Mouse (Mus musculus) C2C12 (cell line): ENCODE results near the gene Mal. TPM values are rescaled to one million over a fixed set of nuclear protein-coding genes. Genes with fewer than 3 reads are reported as not detected.

Source experiments
- H3K27me3 ChIP-seq: one replicate; pipeline ENCODE4 v1.6.1; 2011; ENCODE audit not compliant: control insufficient read depth, insufficient read depth, insufficient read length
- H3K36me3 ChIP-seq: one replicate; pipeline ENCODE4 v1.6.1; 2011; ENCODE audit not compliant: control insufficient read depth, insufficient read depth
- H3K4me3 ChIP-seq: one replicate; pipeline ENCODE4 v1.5.1; 2011; ENCODE audit warnings: mild to moderate bottlenecking, control low read depth; ENCODE audit not compliant: poor library complexity, insufficient read depth, severe bottlenecking
- H3K79me2 ChIP-seq: one replicate; pipeline ENCODE4 v1.6.1; 2011; ENCODE audit not compliant: control insufficient read depth, insufficient read depth
- H3K79me3 ChIP-seq: one replicate; pipeline ENCODE4 v1.6.1; 2011; ENCODE audit warnings: low read depth, control low read depth
- H3ac ChIP-seq: one replicate; pipeline ENCODE3; 2011; ENCODE audit warnings: low read depth; ENCODE audit not compliant: control insufficient read depth, insufficient read length
- CEBPB ChIP-seq: IDR thresholded peaks from one replicate; pipeline ENCODE4 v1.6.1; 2011; ENCODE audit warnings: low read depth, mild to moderate bottlenecking, control low read depth, moderate library complexity
- CTCF ChIP-seq: IDR thresholded peaks from one replicate; pipeline ENCODE4 v1.5.1; 2011; ENCODE audit not compliant: control insufficient read depth, insufficient read depth, insufficient read length
- FOSL1 ChIP-seq: IDR thresholded peaks from one replicate; pipeline ENCODE4 v1.8.0; 2011; ENCODE audit warnings: mild to moderate bottlenecking, low read length; ENCODE audit not compliant: poor library complexity, insufficient read depth, severe bottlenecking
- MAX ChIP-seq: IDR thresholded peaks from one replicate; pipeline ENCODE4 v1.6.1; 2011; ENCODE audit warnings: mild to moderate bottlenecking, control low read depth
- MYOD1 ChIP-seq: IDR thresholded peaks from one replicate; pipeline ENCODE4 v1.6.1; 2011; ENCODE audit warnings: low read depth; ENCODE audit not compliant: control insufficient read depth, insufficient read length
- MYOG ChIP-seq: IDR thresholded peaks from one replicate; pipeline ENCODE4 v1.6.1; 2011; ENCODE audit not compliant: control insufficient read depth, insufficient read length; ENCODE audit errors: extremely low read depth
- USF1 ChIP-seq: IDR thresholded peaks from one replicate; pipeline ENCODE4 v1.6.1; 2011; ENCODE audit warnings: low read depth, mild to moderate bottlenecking, control low read depth, moderate library complexity
- polyA plus RNA-seq: library from polyadenylated mRNA; unstranded; fragments of >200 nt; fragmentation: generic; extraction: Trizol; gene quantifications from one replicate; pipeline ENCODE4 v1.2.1, GENCODE M21; 2012; ENCODE audit warnings: missing spikeins

Mal gene
- polyA plus RNA-seq, 1 experiment = 0.12 TPM

GRCm38 (mm10) chr2:127649921-127650320, 6.6 kb downstream of the Mal start:
- no peak overlapping the region for H3ac ChIP-seq
- H3K36me3 ChIP-seq = no peaks in the 10 kb centered on the region
- H3K27me3 ChIP-seq = peaks cover 55% of the 10 kb centered on the region
- no peaks in the 10 kb centered on the region for H3K79me2 ChIP-seq
- no peak overlapping the region for H3K4me3 ChIP-seq
- TF ChIP-seq MYOG (no peak), MAX (peak; percentile 25), FOSL1 (no peak)
- H3K79me3 ChIP-seq = no peaks in the 10 kb centered on the region

DNA sequence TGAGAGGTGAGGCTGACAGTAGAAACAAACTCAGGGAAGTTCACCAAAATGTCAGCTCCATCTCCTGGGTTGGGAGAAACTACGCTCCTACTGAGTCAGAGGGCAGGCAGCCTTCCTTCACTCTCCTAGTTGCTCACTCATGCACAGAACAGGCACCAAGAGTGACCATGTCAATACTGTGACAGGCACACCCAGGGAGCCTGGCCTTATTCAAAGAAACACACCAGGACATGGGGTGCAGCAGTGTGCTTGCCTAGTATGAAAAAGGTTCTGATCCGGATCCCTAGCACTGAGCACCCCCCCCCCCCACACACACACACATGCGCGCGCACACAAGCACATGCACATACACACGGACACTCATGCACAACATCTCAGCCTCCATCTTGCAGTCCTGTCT, 8.3 kb downstream of the Mal start:
- H3K36me3 ChIP-seq = no peaks in the 10 kb centered on the region
- H3ac ChIP-seq = no peak overlapping the region
- H3K79me3 ChIP-seq = no peaks in the 10 kb centered on the region
- H3K4me3 ChIP-seq = no peak overlapping the region
- no peaks in the 10 kb centered on the region for H3K79me2 ChIP-seq
- H3K27me3 ChIP-seq = peaks cover 42% of the 10 kb centered on the region
- TF ChIP-seq CEBPB (no peak), MAX (no peak), CTCF (no peak), MYOG (no peak), MYOD1 (no peak), USF1 (no peak), FOSL1 (no peak)

- no peak overlapping the region for H3K4me3 ChIP-seq
- TF ChIP-seq MAX (peak; percentile 17), MYOD1 (no peak), CTCF (no peak), FOSL1 (no peak), MYOG (no peak), USF1 (peak; percentile 13)
These were observed 9.6 kb downstream of the Mal start for GRCm38 (mm10) chr2:127646875-127647274.

DNA sequence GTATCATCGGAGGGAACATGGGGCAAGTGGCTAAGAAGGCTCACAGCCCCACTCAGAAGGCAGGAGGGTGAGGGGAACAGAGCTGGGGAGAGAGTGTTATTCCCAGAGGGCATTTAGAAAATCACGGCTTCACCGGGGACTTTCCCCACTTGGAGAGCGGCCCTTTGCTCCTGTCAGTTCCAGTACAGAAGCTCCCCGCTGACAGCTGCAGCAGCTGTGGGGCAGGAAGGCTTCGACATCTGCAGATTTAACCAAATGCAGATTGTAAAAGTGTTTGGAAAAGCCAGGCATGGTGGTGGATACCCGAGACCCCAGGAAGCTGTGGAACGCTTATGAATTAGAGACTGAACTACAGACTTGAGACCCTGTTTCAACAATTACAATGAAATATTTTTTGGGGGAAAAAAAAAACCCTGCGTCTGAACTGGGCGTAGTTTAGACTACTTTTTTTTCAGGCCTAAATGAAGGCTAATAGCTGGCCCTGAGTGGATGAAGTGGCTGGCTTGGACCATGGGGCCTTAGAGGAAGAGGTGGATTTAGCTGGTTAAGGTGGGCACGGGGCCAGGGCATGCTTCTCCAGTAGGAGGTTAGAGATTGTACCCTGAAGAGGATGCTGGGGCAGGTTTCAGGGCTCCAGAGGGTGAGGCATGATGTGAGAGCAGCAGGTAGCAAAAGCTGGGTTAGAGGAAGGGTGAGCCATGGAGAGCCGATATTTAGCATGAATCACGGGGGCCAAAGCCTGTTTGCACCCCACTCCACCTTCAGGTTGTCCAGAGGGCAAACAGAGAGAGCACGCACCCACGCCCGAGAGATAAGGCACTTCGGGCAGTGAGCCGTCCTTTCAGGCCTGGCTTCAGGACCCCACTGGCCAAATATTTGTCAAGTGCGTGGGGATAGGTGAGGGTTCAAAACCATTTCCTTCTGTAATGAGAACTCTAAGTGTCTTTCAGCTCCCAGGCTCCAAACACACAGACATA, 12.5 kb downstream of the Mal start:
- no peaks in the 10 kb centered on the region for H3K79me3 ChIP-seq

More at GRCm38 (mm10) chr2:127646875-127647274, 9.6 kb downstream of the Mal start:
- Histone ChIP-seq H3K36me3 (no peaks in the 10 kb centered on the region), H3K79me3 (no peaks in the 10 kb centered on the region), H3ac (no peak overlapping the region), H3K79me2 (no peaks in the 10 kb centered on the region), H3K27me3 (peaks cover 36% of the 10 kb centered on the region)

GRCm38 (mm10) chr2:127638973-127639372, 17.5 kb downstream of the Mal start:
- H3K79me3 ChIP-seq = no peaks in the 10 kb centered on the region
- H3K27me3 ChIP-seq = peaks cover 13% of the 10 kb centered on the region
- TF ChIP-seq MAX = no peak
- TF ChIP-seq CEBPB = no peak
- no peak for TF ChIP-seq MYOG
- TF ChIP-seq MYOD1 = no peak
- no peak for TF ChIP-seq FOSL1
- no peak for TF ChIP-seq USF1
- TF ChIP-seq CTCF = no peak
- H3ac ChIP-seq = no peak overlapping the region
- H3K36me3 ChIP-seq = no peaks in the 10 kb centered on the region
- no peaks in the 10 kb centered on the region for H3K79me2 ChIP-seq
- H3K4me3 ChIP-seq = no peak overlapping the region

More for the DNA sequence above, 12.5 kb downstream of the Mal start:
- Histone ChIP-seq H3K27me3 (peaks cover 28% of the 10 kb centered on the region), H3K36me3 (no peaks in the 10 kb centered on the region), H3K4me3 (no peak overlapping the region), H3K79me2 (no peaks in the 10 kb centered on the region), H3ac (no peak overlapping the region)
- TF ChIP-seq MYOD1 (peak; percentile 16), FOSL1 (no peak)

DNA sequence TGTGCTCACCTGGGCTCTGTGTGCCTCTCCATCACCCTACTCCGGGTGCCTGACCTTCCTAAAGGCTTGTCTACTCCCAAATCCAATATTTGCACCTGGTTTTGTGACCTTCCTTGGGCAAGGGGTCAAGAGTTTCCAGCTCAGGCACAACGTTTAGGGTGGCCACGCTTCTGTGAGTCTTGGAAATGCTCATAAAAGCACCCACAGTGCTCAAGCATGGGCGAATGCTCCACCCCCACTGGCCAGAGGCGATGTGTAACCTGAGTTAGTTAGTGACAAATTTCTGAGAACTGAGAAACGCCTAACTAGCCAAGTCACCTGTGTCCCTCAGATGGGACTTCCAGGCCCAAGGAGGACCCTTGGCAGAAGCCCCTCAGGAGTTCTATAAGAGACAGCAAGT, 20.9 kb downstream of the Mal start:
- Histone ChIP-seq H3K27me3 (peaks cover 9% of the 10 kb centered on the region), H3ac (no peak overlapping the region), H3K36me3 (no peaks in the 10 kb centered on the region), H3K79me2 (no peaks in the 10 kb centered on the region), H3K4me3 (no peak overlapping the region), H3K79me3 (no peaks in the 10 kb centered on the region)
- TF ChIP-seq USF1 (no peak), MAX (no peak), CEBPB (no peak), FOSL1 (no peak), MYOD1 (no peak)
